Mouse (Mus musculus): ENCODE measurements around the gene Tdrd7.

Gene Tdrd7

GRCm38 (mm10) chr4:46041761-46042504 lies 76.8 kb downstream of the Tdrd7 start:
- no peak for DNase-seq (ENCODE audit: low spot score)

GRCm38 (mm10) chr4:46042505-46042850 lies 77.3 kb downstream of the Tdrd7 start:
- DNase-seq (ENCODE audit: low spot score) = no peak

GRCm38 (mm10) chr4:46043361-46043760 lies 78.2 kb downstream of the Tdrd7 start:
- DNase-seq (ENCODE audit: low spot score) = no peak

GRCm38 (mm10) chr4:46047971-46048370 lies 82.8 kb downstream of the Tdrd7 start:
- no peak for DNase-seq (ENCODE audit: low spot score)

- no peak for DNase-seq (ENCODE audit: low spot score)
Measured at GRCm38 (mm10) chr4:46048418-46048817, 83.3 kb downstream of the Tdrd7 start.

GRCm38 (mm10) chr4:46053323-46054107 lies 88.4 kb downstream of the Tdrd7 start:
- no peak for DNase-seq (ENCODE audit: low spot score)

GRCm38 (mm10) chr4:46056163-46056562 lies 91.0 kb downstream of the Tdrd7 start:
- DNase-seq (ENCODE audit: low spot score) = no peak

- no peak for DNase-seq (ENCODE audit: low spot score)
Measured at GRCm38 (mm10) chr4:46061259-46061962, 96.3 kb downstream of the Tdrd7 start.

- DNase-seq (ENCODE audit: low spot score) = no peak
Measured at GRCm38 (mm10) chr4:46063841-46064240, 98.7 kb downstream of the Tdrd7 start.

GRCm38 (mm10) chr4:46064263-46064662 lies 99.1 kb downstream of the Tdrd7 start:
- DNase-seq (ENCODE audit: low spot score) = no peak

- DNase-seq (ENCODE audit: low spot score) = no peak
Measured at GRCm38 (mm10) chr4:46064961-46065360, 99.8 kb downstream of the Tdrd7 start.

- DNase-seq (ENCODE audit: low spot score) = no peak
Measured at GRCm38 (mm10) chr4:46065695-46066340, 100.7 kb downstream of the Tdrd7 start.

GRCm38 (mm10) chr4:46068060-46068459 lies 102.9 kb downstream of the Tdrd7 start:
- DNase-seq (ENCODE audit: low spot score) = no peak

- DNase-seq (ENCODE audit: low spot score) = no peak
Measured at GRCm38 (mm10) chr4:46068573-46068972, 103.4 kb downstream of the Tdrd7 start.

GRCm38 (mm10) chr4:46069851-46070482 lies 104.8 kb downstream of the Tdrd7 start:
- no peak for DNase-seq (ENCODE audit: low spot score)

- DNase-seq (ENCODE audit: low spot score) = no peak
Measured at GRCm38 (mm10) chr4:46072631-46073030, 107.5 kb downstream of the Tdrd7 start.

- DNase-seq (ENCODE audit: low spot score) = no peak
Measured at GRCm38 (mm10) chr4:46073736-46074135, 108.6 kb downstream of the Tdrd7 start.

GRCm38 (mm10) chr4:46075664-46076063 lies 110.5 kb downstream of the Tdrd7 start:
- DNase-seq (ENCODE audit: low spot score) = no peak

- no peak for DNase-seq (ENCODE audit: low spot score)
Measured at GRCm38 (mm10) chr4:46076892-46077291, 111.8 kb downstream of the Tdrd7 start.

GRCm38 (mm10) chr4:46080261-46080660 lies 115.1 kb downstream of the Tdrd7 start:
- no peak for DNase-seq (ENCODE audit: low spot score)

GRCm38 (mm10) chr4:46082555-46082954 lies 117.4 kb downstream of the Tdrd7 start:
- no peak for DNase-seq (ENCODE audit: low spot score)

Data from ovary, postnatal 10 days (tissue).